ENCODE assay signal across 12 mouse cellular contexts in genomic region chr3:67462015-67462414, GRCm38 (mm10). TPM values are rescaled to one million over a fixed set of nuclear protein-coding genes. Genes with fewer than 3 reads are reported as not detected.
A peak's percentile ranks its signal among the peaks of the same experiment; 100 is the strongest.
DNase-seq lines count a peak whose midpoint lies in the region; ATAC-seq and TF ChIP-seq lines count a peak whose summit lies in the region.
"Had no signal": no experiment of that assay in that cellular context is flagged by ENCODE, and none has a peak within 500 bp of the region (broad histone marks: within the 10 kb centered on the region; RNA-seq: fewer than 3 reads in every experiment).

No protein-coding gene starts in this region.

- no peak for ATAC-seq in heart, embryonic 14.5 days (ENCODE audit: insufficient number of reproducible peaks, insufficient read depth, low FRiP score, low read depth)
- ATAC-seq in lung, postnatal 0 days: no peak
- ATAC-seq in limb, embryonic 12.5 days (ENCODE audit: insufficient number of reproducible peaks, insufficient read depth, low FRiP score, low TSS enrichment, low read depth): no peak
- ATAC-seq in stomach, embryonic 16.5 days (ENCODE audit: insufficient read depth, low FRiP score): no peak
- ATAC-seq: CD4-positive, CD25-positive, alpha-beta regulatory T cell, adult 4 months had no signal

- TF ChIP-seq EP300 in lung, postnatal 0 days (IDR thresholded peaks at IDR 0.05): no peak

- no peak overlapping the region; the same call in 1 of the 2 replicates for H3K9ac ChIP-seq in heart, embryonic 14.5 days (ENCODE audit: low read length)
- no peak overlapping the region for H3K9ac ChIP-seq in lung, postnatal 0 days (replicated peaks; ENCODE audit: low read depth)
- H3K9ac ChIP-seq in limb, embryonic 12.5 days (replicated peaks): no peak overlapping the region
- no peak overlapping the region for H3K9ac ChIP-seq in stomach, embryonic 16.5 days (ENCODE audit: low read length)

- peaks cover 5 to 14% of the 10 kb centered on the region in 2 experiments; a peak in 3 of 4 replicates for H3K4me1 ChIP-seq in heart, embryonic 14.5 days (ENCODE audit: control insufficient read depth in 2 of 2, insufficient read depth in 2 of 2, low read length in 2 of 2)
- H3K4me1 ChIP-seq in lung, postnatal 0 days (ENCODE audit: insufficient read depth, low read depth, low read length): peaks cover 5% of the 10 kb centered on the region; the same call in 1 of the 2 replicates
- H3K4me1 ChIP-seq in limb, embryonic 12.5 days (replicated peaks): peaks cover 17% of the 10 kb centered on the region
- H3K4me1 ChIP-seq in stomach, embryonic 16.5 days (ENCODE audit: control insufficient read depth, insufficient read depth, low read length): peaks cover 8% of the 10 kb centered on the region

- intact Hi-C loops in heart, postnatal 36 days (cut with DNase I): no loop called here

- peaks cover 51% of the 10 kb centered on the region for H3K36me3 ChIP-seq in heart, embryonic 14.5 days (ENCODE audit: control insufficient read depth, insufficient read depth, low read length)
- peaks cover 18% of the 10 kb centered on the region for H3K36me3 ChIP-seq in lung, postnatal 0 days (ENCODE audit: insufficient read depth, low read length)
- H3K36me3 ChIP-seq in limb, embryonic 12.5 days: peaks cover 36% of the 10 kb centered on the region
- H3K36me3 ChIP-seq in stomach, embryonic 16.5 days (ENCODE audit: control insufficient read depth, insufficient read depth, low read length): peaks cover 11% of the 10 kb centered on the region

- no peaks in the 10 kb centered on the region for H3K27me3 ChIP-seq in heart, embryonic 14.5 days (ENCODE audit: control insufficient read depth, insufficient read depth, low read length)
- no peaks in the 10 kb centered on the region for H3K27me3 ChIP-seq in lung, postnatal 0 days (replicated peaks; ENCODE audit: insufficient read depth, low read length)
- H3K27me3 ChIP-seq in limb, embryonic 12.5 days: no peaks in the 10 kb centered on the region
- H3K27me3 ChIP-seq in stomach, embryonic 16.5 days (ENCODE audit: control insufficient read depth, insufficient read depth, low read length): no peaks in the 10 kb centered on the region

- DNase-seq in heart, postnatal 36 days: no peak
- no peak for DNase-seq in lung, postnatal 0 days (ENCODE audit: low spot score)
- no peak for DNase-seq in lung, postnatal 36 days
- no peak for DNase-seq in left cerebral cortex, adult 9 months (ENCODE audit: low spot score in 2 of 2)
- DNase-seq in cerebellum, postnatal 14 days: no peak
- DNase-seq: adrenal gland, postnatal 25 days; cerebellum, adult 18-20 months; kidney, adult 9 months had no signal

- no peak for TF ChIP-seq CTCF in lung, postnatal 0 days (IDR thresholded peaks at IDR 0.05)

- H3K9me3 ChIP-seq in heart, embryonic 14.5 days (ENCODE audit: control insufficient read depth, low read length): no peaks in the 10 kb centered on the region
- no peaks in the 10 kb centered on the region for H3K9me3 ChIP-seq in lung, postnatal 0 days (ENCODE audit: low read length)
- H3K9me3 ChIP-seq in limb, embryonic 12.5 days: no peaks in the 10 kb centered on the region
- H3K9me3 ChIP-seq in stomach, embryonic 16.5 days (replicated peaks; ENCODE audit: control insufficient read depth, low read length): no peaks in the 10 kb centered on the region

- no peak overlapping the region for H3K27ac ChIP-seq in heart, embryonic 14.5 days (replicated peaks in 1 of 2; ENCODE audit: control insufficient read depth in 1 of 2, insufficient read depth in 1 of 2, low read depth in 2 of 2, low read length in 2 of 2)
- no peak overlapping the region for H3K27ac ChIP-seq in lung, postnatal 0 days (ENCODE audit: low read length)
- no peak overlapping the region for H3K27ac ChIP-seq in limb, embryonic 12.5 days
- H3K27ac ChIP-seq in stomach, embryonic 16.5 days (ENCODE audit: low read length): no peak overlapping the region

- peak overlapping the region; percentile 90 for H3K4me2 ChIP-seq in heart, embryonic 14.5 days (ENCODE audit: low read length)
- peak overlapping the region; percentile 86 for H3K4me2 ChIP-seq in lung, postnatal 0 days (replicated peaks; ENCODE audit: low read depth, low read length)
- H3K4me2 ChIP-seq in limb, embryonic 12.5 days: peak overlapping the region; percentile 71
- peak overlapping the region; percentile 83 for H3K4me2 ChIP-seq in stomach, embryonic 16.5 days (ENCODE audit: low read depth, low read length)

- no peak overlapping the region for H3K4me3 ChIP-seq in heart, embryonic 14.5 days (ENCODE audit: control insufficient read depth in 1 of 2, insufficient read depth in 1 of 2, low read depth in 1 of 2, low read length in 2 of 2)
- peak overlapping the region; percentile 67; the same call in 1 of the 2 replicates for H3K4me3 ChIP-seq in lung, postnatal 0 days (ENCODE audit: low read depth, low read length)
- peak overlapping the region; percentile 67; the same call in 1 of the 2 replicates for H3K4me3 ChIP-seq in limb, embryonic 12.5 days (replicated peaks)
- no peak overlapping the region; the same call in 1 of the 2 replicates for H3K4me3 ChIP-seq in stomach, embryonic 16.5 days (replicated peaks; ENCODE audit: low read length)

- 91% methylated on average over 7 of the region's 7 CpGs for WGBS in heart, embryonic 14.5 days
- 68% methylated on average over 7 of the region's 7 CpGs for WGBS in lung, postnatal 0 days
- WGBS in limb, embryonic 12.5 days: 81% methylated on average over 7 of the region's 7 CpGs
- WGBS in stomach, embryonic 16.5 days: 80% methylated on average over 7 of the region's 7 CpGs

RNA-seq across cellular contexts. Expression of gene Lxn, which starts 1.7 kb away (rescaled TPM):
- polyA plus RNA-seq in heart, embryonic 14.5 days (2014; fragmentation: Nextera tagmentation; extraction: Ambion mirVana): 79.8 and 96.9 TPM in 2 replicates
- 1 to 10 TPM; 4.9 to 6.0 TPM for total RNA-seq in heart, postnatal 36 days (2021)
- polyA plus RNA-seq in lung, postnatal 0 days (2015; fragmentation: Nextera tagmentation; extraction: Ambion mirVana): 156 and 160 TPM in 2 replicates
- polyA plus RNA-seq in limb, embryonic 12.5 days (2016; fragmentation: Nextera tagmentation; extraction: Ambion mirVana): 95.8 and 102 TPM in 2 replicates
- 91.4 and 95.1 TPM in 2 replicates for polyA plus RNA-seq in stomach, embryonic 16.5 days (2015; fragmentation: Nextera tagmentation; extraction: Ambion mirVana)

RNA-seq across cellular contexts. Expression of gene Gfm1, which starts 32.1 kb away (rescaled TPM):
- polyA plus RNA-seq in heart, embryonic 14.5 days (2014; fragmentation: Nextera tagmentation; extraction: Ambion mirVana): 117 and 123 TPM in 2 replicates
- 100 to 1,000 TPM; 219 to 255 TPM for total RNA-seq in heart, postnatal 36 days (2021)
- 23.9 and 24.3 TPM in 2 replicates for polyA plus RNA-seq in lung, postnatal 0 days (2015; fragmentation: Nextera tagmentation; extraction: Ambion mirVana)
- 46.1 and 49.3 TPM in 2 replicates for polyA plus RNA-seq in limb, embryonic 12.5 days (2016; fragmentation: Nextera tagmentation; extraction: Ambion mirVana)
- 42.7 and 45.9 TPM in 2 replicates for polyA plus RNA-seq in stomach, embryonic 16.5 days (2015; fragmentation: Nextera tagmentation; extraction: Ambion mirVana)

RNA-seq across cellular contexts. Expression of gene Rarres1, which starts 53.3 kb away (rescaled TPM):
- polyA plus RNA-seq in heart, embryonic 14.5 days (2014; fragmentation: Nextera tagmentation; extraction: Ambion mirVana): 1.5 and 1.7 TPM in 2 replicates
- total RNA-seq in heart, postnatal 36 days (2021): 1 to 10 TPM in 1 of 2 experiments, under 1 TPM in 1; 0.92 to 1.1 TPM
- 2.6 and 2.9 TPM in 2 replicates for polyA plus RNA-seq in lung, postnatal 0 days (2015; fragmentation: Nextera tagmentation; extraction: Ambion mirVana)
- 9.2 and 14.4 TPM in 2 replicates for polyA plus RNA-seq in limb, embryonic 12.5 days (2016; fragmentation: Nextera tagmentation; extraction: Ambion mirVana)
- polyA plus RNA-seq in stomach, embryonic 16.5 days (2015; fragmentation: Nextera tagmentation; extraction: Ambion mirVana): 2.1 and 2.6 TPM in 2 replicates
- polyA plus RNA-seq: CD4-positive, CD25-positive, alpha-beta regulatory T cell, adult 4 months had no signal

Comparison
In these comparisons a context has a peak if more than half of its experiments do, and no peak if none do; other contexts are left out.
1. H3K4me3 ChIP-seq: peak in lung, postnatal 0 days (single experiment) and limb, embryonic 12.5 days (single experiment); none in heart, embryonic 14.5 days (0 of 2) and stomach, embryonic 16.5 days (single experiment).
2. Peak in every context shown above with its lines, with median percentiles within 50 percentile points of each other: H3K4me2 ChIP-seq.